8 mouse cellular contexts compared by ENCODE assay signal in the genomic region with DNA sequence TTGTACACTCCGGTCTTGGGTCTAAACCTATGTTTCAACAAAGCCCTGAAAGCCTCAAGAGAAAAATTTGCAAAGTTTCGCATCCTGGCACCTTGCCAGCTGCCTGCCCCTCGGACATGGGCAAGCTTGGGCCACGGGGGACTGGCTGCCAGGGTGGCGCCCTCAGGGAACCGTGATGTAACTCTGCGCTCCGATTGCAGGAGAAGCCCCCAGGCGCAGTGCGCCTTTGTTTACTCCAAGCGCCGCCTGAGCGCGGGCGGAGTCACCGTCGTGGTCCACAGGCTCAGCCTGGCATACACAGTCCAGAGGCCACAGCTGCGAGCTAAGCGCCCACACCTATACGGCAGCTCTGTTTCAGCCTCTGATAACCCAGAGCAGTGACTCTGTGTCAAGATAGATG. TPM values are rescaled to one million over a fixed set of nuclear protein-coding genes. Genes with fewer than 3 reads are reported as not detected.
A peak's percentile ranks its signal among the peaks of the same experiment; 100 is the strongest.
DNase-seq lines count a peak whose midpoint lies in the region; ATAC-seq and TF ChIP-seq lines count a peak whose summit lies in the region.

No protein-coding gene starts in this region.

- no peaks in the 10 kb centered on the region for H3K27me3 ChIP-seq in heart, embryonic 14.5 days (ENCODE audit: control insufficient read depth, insufficient read depth, low read length)
- no peaks in the 10 kb centered on the region for H3K27me3 ChIP-seq in heart, adult 2 months (ENCODE audit: control insufficient read depth, insufficient read depth, low read length)
- no peaks in the 10 kb centered on the region for H3K27me3 ChIP-seq in hindbrain, embryonic 16.5 days (replicated peaks; ENCODE audit: control insufficient read depth, insufficient read depth, low read length)
- H3K27me3 ChIP-seq in liver, embryonic 16.5 days (ENCODE audit: control insufficient read depth, insufficient read depth, low read depth, low read length): no peaks in the 10 kb centered on the region; the same call in 1 of the 2 replicates
- no peaks in the 10 kb centered on the region for H3K27me3 ChIP-seq in stomach, embryonic 14.5 days (ENCODE audit: control insufficient read depth, insufficient read depth, low read length)

- ATAC-seq in heart, embryonic 14.5 days (ENCODE audit: insufficient number of reproducible peaks, insufficient read depth, low FRiP score, low read depth): no peak
- ATAC-seq in hindbrain, embryonic 16.5 days: peak; percentile 69
- ATAC-seq in liver, embryonic 16.5 days (ENCODE audit: low read depth): peak; percentile 86
- ATAC-seq in stomach, embryonic 14.5 days (ENCODE audit: insufficient number of reproducible peaks, insufficient read depth, low FRiP score, low read depth): no peak

- WGBS in heart, embryonic 14.5 days: 10% methylated on average over 20 of the region's 20 CpGs
- 25% methylated on average over 20 of the region's 20 CpGs for WGBS in heart, adult 2 months
- 10% methylated on average over 20 of the region's 20 CpGs for WGBS in hindbrain, embryonic 16.5 days
- 20% methylated on average over 20 of the region's 20 CpGs for WGBS in liver, embryonic 16.5 days (ENCODE audit: insufficient replicate concordance)
- 10% methylated on average over 20 of the region's 20 CpGs for WGBS in stomach, embryonic 14.5 days

- H3K27ac ChIP-seq in heart, embryonic 14.5 days (replicated peaks in 1 of 2; ENCODE audit: control insufficient read depth in 1 of 2, insufficient read depth in 1 of 2, low read depth in 2 of 2, low read length in 2 of 2): no peak overlapping the region
- no peak overlapping the region for H3K27ac ChIP-seq in heart, adult 2 months
- no peak overlapping the region for H3K27ac ChIP-seq in hindbrain, embryonic 16.5 days (ENCODE audit: low read depth, low read length)
- H3K27ac ChIP-seq in liver, embryonic 16.5 days (ENCODE audit: low read length): no peak overlapping the region
- H3K27ac ChIP-seq in stomach, embryonic 14.5 days (ENCODE audit: low read length): no peak overlapping the region

- TF ChIP-seq POLR2A in heart, adult 2 months (IDR thresholded peaks at IDR 0.05; ENCODE audit: insufficient read depth, low read depth, low read length): no peak

- peak overlapping the region; percentile 11 to 24; a peak in 1 of 4 replicates for H3K4me3 ChIP-seq in heart, embryonic 14.5 days (ENCODE audit: control insufficient read depth in 1 of 2, insufficient read depth in 1 of 2, low read depth in 1 of 2, low read length in 2 of 2)
- no peak overlapping the region for H3K4me3 ChIP-seq in heart, adult 2 months
- peak overlapping the region; percentile 25; the same call in 1 of the 2 replicates for H3K4me3 ChIP-seq in hindbrain, embryonic 16.5 days (ENCODE audit: low read length)
- no peak overlapping the region for H3K4me3 ChIP-seq in liver, embryonic 16.5 days (ENCODE audit: low read depth, low read length)
- peak overlapping the region; percentile 11; the same call in 1 of the 2 replicates for H3K4me3 ChIP-seq in stomach, embryonic 14.5 days (ENCODE audit: low read depth, low read length)

- H3K79me2 ChIP-seq in heart, adult 2 months (replicated peaks; ENCODE audit: control insufficient read depth, insufficient read depth, low read length): no peaks in the 10 kb centered on the region

- peak overlapping the region; percentile 62 for H3K9ac ChIP-seq in heart, embryonic 14.5 days (ENCODE audit: low read length)
- no peak overlapping the region for H3K9ac ChIP-seq in heart, adult 2 months (ENCODE audit: low read depth, low read length)
- peak overlapping the region; percentile 36; the same call in 1 of the 2 replicates for H3K9ac ChIP-seq in hindbrain, embryonic 16.5 days (ENCODE audit: low read depth, low read length)
- no peak overlapping the region; the same call in 1 of the 2 replicates for H3K9ac ChIP-seq in liver, embryonic 16.5 days (ENCODE audit: low read depth, low read length)
- no peak overlapping the region for H3K9ac ChIP-seq in stomach, embryonic 14.5 days (replicated peaks; ENCODE audit: low read depth, low read length)

- intact Hi-C loops in heart, adult 2 months (cut with DNase I): no loop called here

- peaks cover 12 to 16% of the 10 kb centered on the region in 2 experiments for H3K4me1 ChIP-seq in heart, embryonic 14.5 days (ENCODE audit: control insufficient read depth in 2 of 2, insufficient read depth in 2 of 2, low read length in 2 of 2)
- no peaks in the 10 kb centered on the region for H3K4me1 ChIP-seq in heart, adult 2 months (ENCODE audit: control insufficient read depth, insufficient read depth, low read length)
- peaks cover 7% of the 10 kb centered on the region for H3K4me1 ChIP-seq in hindbrain, embryonic 16.5 days (ENCODE audit: control insufficient read depth, insufficient read depth, low read depth, low read length)
- peaks cover 7% of the 10 kb centered on the region for H3K4me1 ChIP-seq in liver, embryonic 16.5 days (ENCODE audit: control insufficient read depth, low read depth, low read length)
- peaks cover 25% of the 10 kb centered on the region for H3K4me1 ChIP-seq in stomach, embryonic 14.5 days (ENCODE audit: control insufficient read depth, insufficient read depth, low read length)

- H3K36me3 ChIP-seq in heart, embryonic 14.5 days (ENCODE audit: control insufficient read depth, insufficient read depth, low read length): no peaks in the 10 kb centered on the region
- no peaks in the 10 kb centered on the region for H3K36me3 ChIP-seq in heart, adult 2 months (ENCODE audit: control insufficient read depth, insufficient read depth, low read length)
- no peaks in the 10 kb centered on the region for H3K36me3 ChIP-seq in hindbrain, embryonic 16.5 days (ENCODE audit: control insufficient read depth, insufficient read depth, low read length)
- no peaks in the 10 kb centered on the region for H3K36me3 ChIP-seq in liver, embryonic 16.5 days (ENCODE audit: control insufficient read depth, insufficient read depth)
- H3K36me3 ChIP-seq in stomach, embryonic 14.5 days (ENCODE audit: control insufficient read depth, insufficient read depth, low read length): no peaks in the 10 kb centered on the region

- no peaks in the 10 kb centered on the region for H3K9me3 ChIP-seq in heart, embryonic 14.5 days (ENCODE audit: control insufficient read depth, low read length)
- H3K9me3 ChIP-seq in hindbrain, embryonic 16.5 days (ENCODE audit: control insufficient read depth, low read length): no peaks in the 10 kb centered on the region
- no peaks in the 10 kb centered on the region for H3K9me3 ChIP-seq in liver, embryonic 16.5 days (replicated peaks; ENCODE audit: control insufficient read depth, low read length)
- H3K9me3 ChIP-seq in stomach, embryonic 14.5 days (ENCODE audit: control insufficient read depth, low read depth, low read length): no peaks in the 10 kb centered on the region

- DNase-seq in heart, adult 2 months: no peak
- peak; percentile 39 for DNase-seq in adrenal gland, postnatal 25 days
- DNase-seq in layer of hippocampus, postnatal 36 days: no peak
- no peak for DNase-seq in cerebellum, postnatal 14 days

- TF ChIP-seq EP300 in heart, adult 2 months (IDR thresholded peaks at IDR 0.05; ENCODE audit: insufficient read depth, low read depth, low read length): no peak

- TF ChIP-seq CTCF in heart, adult 2 months (IDR thresholded peaks at IDR 0.05): no peak

- H3K4me2 ChIP-seq in heart, embryonic 14.5 days (ENCODE audit: low read length): peak overlapping the region; percentile 64
- peak overlapping the region; percentile 58 for H3K4me2 ChIP-seq in hindbrain, embryonic 16.5 days (ENCODE audit: low read length)
- H3K4me2 ChIP-seq in liver, embryonic 16.5 days (ENCODE audit: low read depth, low read length): peak overlapping the region; percentile 14
- H3K4me2 ChIP-seq in stomach, embryonic 14.5 days (replicated peaks; ENCODE audit: low read depth, low read length): peak overlapping the region; percentile 46

RNA-seq across cellular contexts. Expression of a gene that starts 19.1 kb away (rescaled TPM):
- 10.1 and 10.6 TPM in 2 replicates for polyA plus RNA-seq in heart, embryonic 14.5 days (2014; fragmentation: Nextera tagmentation; extraction: Ambion mirVana)
- 10 to 100 TPM in 1 of 2 experiments, 1 to 10 TPM in 1; 8.6 to 11.8 TPM for total RNA-seq in heart, adult 2 months (2021)
- 6.1 and 6.5 TPM in 2 replicates for polyA plus RNA-seq in heart, adult 2 months (2012; rRNA removed)
- 40.7 and 45.1 TPM in 2 replicates for total RNA-seq in adrenal gland, postnatal 25 days (2021)
- 3.9 and 5.4 TPM in 2 replicates for polyA plus RNA-seq in hindbrain, embryonic 16.5 days (2015; fragmentation: Nextera tagmentation; extraction: Ambion mirVana)
- polyA plus RNA-seq in liver, embryonic 16.5 days (2015; fragmentation: Nextera tagmentation; extraction: Ambion mirVana): 14.1 and 16.9 TPM in 2 replicates
- 24.0 and 25.6 TPM in 2 replicates for polyA plus RNA-seq in stomach, embryonic 14.5 days (2014; fragmentation: Nextera tagmentation; extraction: Ambion mirVana)
- total RNA-seq in layer of hippocampus, postnatal 36 days (2021): 10 to 100 TPM; 31.7 to 33.8 TPM

RNA-seq across cellular contexts. Expression of a gene that starts 45.2 kb away (rescaled TPM):
- not detected in 2 replicates for polyA plus RNA-seq in heart, embryonic 14.5 days (2014; fragmentation: Nextera tagmentation; extraction: Ambion mirVana)
- not detected for total RNA-seq in heart, adult 2 months (2021)
- polyA plus RNA-seq in heart, adult 2 months (2012; rRNA removed): not detected in 2 replicates
- total RNA-seq in adrenal gland, postnatal 25 days (2021): not detected in 2 replicates
- 0.08 TPM in 1 of 2 replicates, not detected in the other for polyA plus RNA-seq in hindbrain, embryonic 16.5 days (2015; fragmentation: Nextera tagmentation; extraction: Ambion mirVana)
- polyA plus RNA-seq in liver, embryonic 16.5 days (2015; fragmentation: Nextera tagmentation; extraction: Ambion mirVana): not detected in 2 replicates
- not detected in 2 replicates for polyA plus RNA-seq in stomach, embryonic 14.5 days (2014; fragmentation: Nextera tagmentation; extraction: Ambion mirVana)
- not detected for total RNA-seq in layer of hippocampus, postnatal 36 days (2021)

Comparison
In these comparisons a context has a peak if more than half of its experiments do, and no peak if none do; other contexts are left out.
1. H3K4me3 ChIP-seq: peak in heart, embryonic 14.5 days (2 of 2), hindbrain, embryonic 16.5 days (single experiment) and stomach, embryonic 14.5 days (single experiment); none in heart, adult 2 months (single experiment) and liver, embryonic 16.5 days (single experiment).
2. H3K9ac ChIP-seq: peak in heart, embryonic 14.5 days (single experiment) and hindbrain, embryonic 16.5 days (single experiment); none in heart, adult 2 months (single experiment), liver, embryonic 16.5 days (single experiment) and stomach, embryonic 14.5 days (single experiment).
3. ATAC-seq: peak in hindbrain, embryonic 16.5 days (single experiment) and liver, embryonic 16.5 days (single experiment); none in heart, embryonic 14.5 days (single experiment) and stomach, embryonic 14.5 days (single experiment).
4. H3K4me2 ChIP-seq: peak in every context shown above with its lines; median percentile 64 in heart, embryonic 14.5 days; 58 in hindbrain, embryonic 16.5 days; 46 in stomach, embryonic 14.5 days; 14 in liver, embryonic 16.5 days.